Mouse (Mus musculus) urinary bladder, postnatal 14 days (tissue): ENCODE measurements around the gene Olfr1154.

Experiments
- DNase-seq: peaks from one replicate; pipeline ENCODE4 v3.0.0; 2021; ENCODE audit warnings: low spot score

Olfr1154 gene

DNA sequence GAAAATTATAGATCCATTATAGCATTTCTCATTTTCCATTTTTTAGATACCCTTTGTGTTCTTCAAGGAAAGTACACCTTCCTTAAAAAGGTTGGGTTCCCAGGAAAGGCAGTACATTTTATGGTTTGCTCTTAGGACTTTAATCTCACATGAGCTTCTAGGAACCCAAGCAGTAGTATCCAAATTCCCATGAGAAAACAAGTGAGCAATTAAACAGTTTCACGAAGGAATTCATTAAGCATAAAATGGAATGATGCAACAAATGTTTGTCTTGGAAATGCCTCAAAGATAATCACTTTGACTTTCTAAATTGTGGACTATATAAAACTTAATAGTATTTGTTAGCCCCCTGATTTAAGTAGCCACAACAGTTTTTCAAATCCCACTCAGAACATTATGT, at the start of gene Olfr1154:
Olfr1154 (minus strand) TSS at position 101 of the 400 bp plus-strand sequence.
- DNase-seq: no peak

- no peak for DNase-seq
These were observed 48.0 kb upstream of the Olfr1154 start, which contains the start of gene Olfr1156 for GRCm38 (mm10) chr2:87953000-87953399. TSS of gene Olfr1156 (minus strand) at chr2:87953100.

DNA sequence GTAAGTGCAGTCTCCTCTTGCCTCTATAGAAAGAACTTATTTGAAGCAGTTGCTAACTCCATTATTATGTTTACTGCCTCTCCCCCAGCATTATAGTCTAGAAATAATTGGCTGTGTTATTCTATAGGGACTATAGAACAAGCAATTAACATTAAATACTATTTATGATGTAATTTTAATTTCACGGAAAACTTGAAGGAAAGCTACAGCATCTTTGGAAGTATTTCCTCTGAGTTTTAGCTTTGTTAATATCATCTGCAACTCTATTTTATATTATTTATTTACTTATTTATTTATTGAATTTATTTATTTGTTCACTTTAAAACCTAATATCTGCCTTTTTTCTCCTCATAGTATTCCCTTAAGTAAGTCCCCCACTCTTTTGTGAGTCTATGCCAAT, 40.1 kb upstream of the Olfr1154 start, which contains the start of gene Olfr1155:
Olfr1155 (minus strand) TSS at position 101 of the 400 bp plus-strand sequence.
- DNase-seq: no peak

DNA sequence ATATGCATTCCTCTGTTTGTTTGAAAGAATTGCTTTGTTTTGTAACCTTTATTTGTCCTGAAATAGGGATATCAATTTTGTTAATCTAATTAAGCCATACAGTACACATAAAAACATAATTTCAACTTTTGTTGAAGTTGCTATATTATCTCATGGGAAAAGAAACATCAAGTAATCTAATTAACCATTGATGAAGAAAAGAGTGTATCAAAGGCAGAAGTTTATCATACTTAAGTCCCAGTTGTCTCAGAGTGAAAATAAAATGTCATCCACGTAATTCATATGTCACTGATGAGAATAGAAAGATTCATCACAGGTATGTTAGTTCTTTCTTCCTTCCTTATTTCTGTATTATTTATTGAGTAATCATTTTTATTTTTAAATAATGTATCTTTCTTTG, 10.3 kb downstream of the Olfr1154 start, which contains the start of gene Olfr1153:
Olfr1153 (plus strand) TSS at position 301 of the 400 bp plus-strand sequence.
- no peak for DNase-seq

DNA sequence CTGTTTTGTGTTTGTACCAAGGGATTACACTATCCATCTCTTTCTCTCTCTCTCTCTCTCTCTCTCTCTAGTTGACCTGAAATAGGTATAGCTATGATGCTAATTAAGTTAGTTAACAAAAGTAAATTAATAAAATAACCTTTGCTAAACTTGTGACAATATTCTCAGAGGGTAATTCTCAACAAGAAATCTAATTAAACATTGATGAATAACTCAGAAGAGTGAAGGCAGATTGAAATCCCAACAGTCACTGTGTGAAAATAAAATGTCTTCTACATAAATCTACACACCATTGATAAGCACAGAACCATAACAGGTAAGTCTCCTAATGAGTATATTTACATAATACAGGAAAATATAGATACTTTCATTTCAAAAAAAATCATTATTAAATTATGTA, 38.8 kb downstream of the Olfr1154 start, which contains the start of gene Olfr1152:
Olfr1152 (plus strand) TSS at position 301 of the 400 bp plus-strand sequence.
- no peak for DNase-seq

- no peak for DNase-seq
These were observed 49.4 kb downstream of the Olfr1154 start, which contains the start of gene Olfr1151 for GRCm38 (mm10) chr2:87855562-87855961. TSS of gene Olfr1151 (plus strand) at chr2:87855862.
